Mouse (Mus musculus): ENCODE measurements at regions not wholly inside any gene's neighbourhood (a gene's known extent, or its start where the extent isn't known, plus 50 kb on each side); places are given as distances from the start of the nearest gene placed in this dataset.
A peak's percentile ranks its signal among the peaks of the same experiment; 100 is the strongest.

- Histone ChIP-seq H3K9ac (replicated peaks; ENCODE audit: low read length) (no peak overlapping the region), H3K36me3 (ENCODE audit: control insufficient read depth, insufficient read depth, low read length) (no peaks in the 10 kb centered on the region), H3K4me2 (ENCODE audit: low read length) (no peak overlapping the region), H3K27me3 (ENCODE audit: control insufficient read depth, insufficient read depth, low read length) (no peaks in the 10 kb centered on the region), H3K4me3 (replicated peaks; ENCODE audit: low read depth, low read length) (no peak overlapping the region), H3K9me3 (ENCODE audit: control insufficient read depth, low read length) (no peaks in the 10 kb centered on the region), H3K27ac (replicated peaks; ENCODE audit: low read depth, low read length) (0 out of 2 replicates have a peak overlapping the region, but pooled peaks have one; percentile 42), H3K4me1 (ENCODE audit: control insufficient read depth, insufficient read depth, low read length) (peaks cover 13% of the 10 kb centered on the region)
- no peak for ATAC-seq (ENCODE audit: low FRiP score, low TSS enrichment)
- peak; percentile 35 for DNase-seq
- WGBS, result 17% methylated on average over 2 of the region's 2 CpGs
These were observed 77.2 kb upstream of the Cxcr4 start for GRCm38 (mm10) chr1:128669241-128669666.

GRCm38 (mm10) chr1:128668718-128669117 lies 76.6 kb upstream of the Cxcr4 start:
- Histone ChIP-seq H3K4me3 (replicated peaks; ENCODE audit: low read depth, low read length) (no peak overlapping the region), H3K4me1 (ENCODE audit: control insufficient read depth, insufficient read depth, low read length) (peaks cover 13% of the 10 kb centered on the region), H3K9ac (replicated peaks; ENCODE audit: low read length) (no peak overlapping the region), H3K4me2 (ENCODE audit: low read length) (no peak overlapping the region), H3K27ac (replicated peaks; ENCODE audit: low read depth, low read length) (no peak overlapping the region), H3K27me3 (ENCODE audit: control insufficient read depth, insufficient read depth, low read length) (no peaks in the 10 kb centered on the region), H3K36me3 (ENCODE audit: control insufficient read depth, insufficient read depth, low read length) (no peaks in the 10 kb centered on the region), H3K9me3 (ENCODE audit: control insufficient read depth, low read length) (no peaks in the 10 kb centered on the region)
- WGBS, result 81% methylated on average over 6 of the region's 6 CpGs
- DNase-seq (no peak), ATAC-seq (ENCODE audit: low FRiP score, low TSS enrichment) (no peak)

DNA sequence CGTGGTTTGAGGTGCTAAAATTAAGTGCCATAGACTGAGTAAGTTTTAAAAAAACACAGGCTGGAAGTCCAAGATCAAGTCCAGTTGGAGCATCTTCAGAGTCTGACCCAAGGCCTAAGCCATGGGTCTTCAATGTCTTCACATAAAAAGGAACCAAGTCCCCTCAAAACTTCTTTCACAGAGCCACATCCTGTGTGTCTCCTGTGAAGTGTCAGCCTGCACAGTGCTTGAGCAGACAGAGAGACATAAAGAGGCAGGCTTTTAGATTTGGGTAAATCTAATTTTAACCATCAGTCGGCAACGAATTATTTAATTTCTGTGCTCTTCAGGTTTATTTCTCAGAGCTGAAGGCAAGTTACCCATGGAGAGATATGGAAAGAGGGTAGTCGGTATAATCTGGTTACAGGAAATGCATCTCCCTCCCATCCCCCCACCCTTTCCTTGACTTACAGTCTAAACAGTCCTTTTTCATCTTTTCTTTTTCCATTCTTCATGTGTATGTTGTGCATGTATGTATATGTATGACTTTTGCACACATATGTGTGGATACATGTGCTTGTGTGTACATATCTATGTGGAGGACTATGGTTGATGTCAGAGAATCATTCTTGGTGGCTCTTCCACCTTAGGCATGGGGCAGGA lies 75.1 kb upstream of the Cxcr4 start:
- Histone ChIP-seq H3K27me3 (ENCODE audit: control insufficient read depth, insufficient read depth, low read length) (no peaks in the 10 kb centered on the region), H3K4me3 (replicated peaks; ENCODE audit: low read depth, low read length) (no peak overlapping the region), H3K9me3 (ENCODE audit: control insufficient read depth, low read length) (no peaks in the 10 kb centered on the region), H3K4me1 (ENCODE audit: control insufficient read depth, insufficient read depth, low read length) (peaks cover 13% of the 10 kb centered on the region), H3K9ac (replicated peaks; ENCODE audit: low read length) (no peak overlapping the region), H3K27ac (replicated peaks; ENCODE audit: low read depth, low read length) (no peak overlapping the region), H3K4me2 (ENCODE audit: low read length) (no peak overlapping the region), H3K36me3 (ENCODE audit: control insufficient read depth, insufficient read depth, low read length) (no peaks in the 10 kb centered on the region)
- 94% methylated on average over 4 of the region's 4 CpGs for WGBS
- DNase-seq (no peak), ATAC-seq (ENCODE audit: low FRiP score, low TSS enrichment) (no peak)

DNA sequence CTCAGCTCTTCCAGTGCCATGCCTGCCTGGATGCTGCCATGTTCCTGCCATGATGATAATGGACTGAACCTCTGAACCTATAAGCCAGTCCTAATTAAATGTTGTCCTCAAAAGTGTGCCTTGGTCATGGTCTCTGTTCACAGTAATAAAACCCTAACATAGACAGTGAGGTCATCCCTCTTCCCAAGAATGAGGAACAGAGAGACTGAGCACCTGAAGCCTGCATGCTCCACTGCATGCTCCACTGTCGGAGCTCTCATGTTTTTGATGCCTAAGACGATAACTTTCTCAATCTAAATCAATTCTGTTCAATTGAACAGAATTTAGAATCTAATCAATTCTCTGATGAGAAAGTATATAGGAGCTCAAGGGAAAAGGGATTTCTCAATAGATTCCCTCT lies 71.1 kb upstream of the Cxcr4 start:
- Histone ChIP-seq H3K27ac (replicated peaks; ENCODE audit: low read depth, low read length) (no peak overlapping the region), H3K4me3 (replicated peaks; ENCODE audit: low read depth, low read length) (no peak overlapping the region), H3K4me1 (ENCODE audit: control insufficient read depth, insufficient read depth, low read length) (no peaks in the 10 kb centered on the region), H3K4me2 (ENCODE audit: low read length) (no peak overlapping the region), H3K36me3 (ENCODE audit: control insufficient read depth, insufficient read depth, low read length) (no peaks in the 10 kb centered on the region), H3K9me3 (ENCODE audit: control insufficient read depth, low read length) (no peaks in the 10 kb centered on the region), H3K27me3 (ENCODE audit: control insufficient read depth, insufficient read depth, low read length) (no peaks in the 10 kb centered on the region), H3K9ac (replicated peaks; ENCODE audit: low read length) (no peak overlapping the region)
- ATAC-seq (ENCODE audit: low FRiP score, low TSS enrichment), result no peak
- no peak for DNase-seq
- WGBS, result 91% methylated on average over 2 of the region's 2 CpGs

GRCm38 (mm10) chr1:128659857-128660256 lies 67.8 kb upstream of the Cxcr4 start:
- no peaks in the 10 kb centered on the region for H3K4me1 ChIP-seq (ENCODE audit: control insufficient read depth, insufficient read depth, low read length)
- DNase-seq (no peak), ATAC-seq (ENCODE audit: low FRiP score, low TSS enrichment) (no peak)
- H3K9ac ChIP-seq (replicated peaks; ENCODE audit: low read length), result no peak overlapping the region
- WGBS, result 28% methylated on average over 1 of the region's 1 CpGs
- no peak overlapping the region for H3K4me3 ChIP-seq (replicated peaks; ENCODE audit: low read depth, low read length)
- no peak overlapping the region for H3K27ac ChIP-seq (replicated peaks; ENCODE audit: low read depth, low read length)
- no peaks in the 10 kb centered on the region for H3K27me3 ChIP-seq (ENCODE audit: control insufficient read depth, insufficient read depth, low read length)
- H3K36me3 ChIP-seq (ENCODE audit: control insufficient read depth, insufficient read depth, low read length), result no peaks in the 10 kb centered on the region
- no peak overlapping the region for H3K4me2 ChIP-seq (ENCODE audit: low read length)
- H3K9me3 ChIP-seq (ENCODE audit: control insufficient read depth, low read length), result peaks cover 5% of the 10 kb centered on the region; the same call in 1 of the 2 replicates

GRCm38 (mm10) chr1:128658802-128659201 lies 66.7 kb upstream of the Cxcr4 start:
- Histone ChIP-seq H3K4me1 (ENCODE audit: control insufficient read depth, insufficient read depth, low read length) (no peaks in the 10 kb centered on the region), H3K4me2 (ENCODE audit: low read length) (no peak overlapping the region), H3K27me3 (ENCODE audit: control insufficient read depth, insufficient read depth, low read length) (no peaks in the 10 kb centered on the region), H3K9me3 (ENCODE audit: control insufficient read depth, low read length) (peaks cover 5% of the 10 kb centered on the region; the same call in 1 of the 2 replicates), H3K4me3 (replicated peaks; ENCODE audit: low read depth, low read length) (no peak overlapping the region), H3K36me3 (ENCODE audit: control insufficient read depth, insufficient read depth, low read length) (no peaks in the 10 kb centered on the region), H3K9ac (replicated peaks; ENCODE audit: low read length) (no peak overlapping the region), H3K27ac (replicated peaks; ENCODE audit: low read depth, low read length) (no peak overlapping the region)
- DNase-seq, result no peak
- 83% methylated on average over 2 of the region's 2 CpGs for WGBS
- ATAC-seq (ENCODE audit: low FRiP score, low TSS enrichment), result no peak

DNA sequence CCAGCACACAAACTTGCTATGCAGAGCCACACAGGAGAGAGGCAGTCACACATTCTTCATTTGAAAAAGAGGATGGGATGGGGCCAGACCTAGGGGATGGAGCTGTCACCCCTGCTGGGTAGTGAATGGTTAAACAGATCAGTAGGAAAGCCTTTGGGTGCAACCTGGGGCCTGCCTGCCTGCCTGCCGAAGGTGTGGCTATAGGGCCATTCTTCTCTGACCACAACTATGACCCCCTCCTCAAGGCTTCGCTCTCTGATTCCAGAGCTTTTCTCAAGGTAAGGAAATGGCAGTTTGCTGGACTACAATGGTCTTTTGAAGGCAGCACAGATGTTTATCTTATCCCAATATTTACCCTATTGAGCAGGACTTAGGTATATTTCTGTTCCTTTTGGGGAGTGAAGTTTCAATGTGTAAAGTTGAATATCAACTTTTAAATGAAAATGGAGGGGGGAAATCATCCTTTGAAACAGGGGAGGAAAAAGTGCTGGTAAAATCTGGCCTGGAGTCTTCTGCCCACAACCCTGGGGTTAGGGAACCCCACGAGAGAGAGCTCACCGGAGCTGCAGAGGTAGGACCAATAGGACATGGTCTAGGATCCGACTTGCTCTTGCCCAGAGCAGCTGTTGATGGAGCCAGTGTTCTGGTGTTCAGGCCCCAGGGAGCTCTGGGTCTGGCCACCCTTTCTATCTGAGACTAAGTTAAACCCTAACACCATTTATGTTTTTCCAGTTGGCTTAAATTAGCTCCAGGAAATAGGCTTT lies 62.2 kb upstream of the Cxcr4 start:
- no peak overlapping the region for H3K27ac ChIP-seq (replicated peaks; ENCODE audit: low read depth, low read length)
- H3K9me3 ChIP-seq (ENCODE audit: control insufficient read depth, low read length), result peaks cover 5% of the 10 kb centered on the region; the same call in 1 of the 2 replicates
- no peak overlapping the region for H3K4me2 ChIP-seq (ENCODE audit: low read length)
- 76% methylated on average over 5 of the region's 5 CpGs for WGBS
- no peaks in the 10 kb centered on the region for H3K36me3 ChIP-seq (ENCODE audit: control insufficient read depth, insufficient read depth, low read length)
- peaks cover 3% of the 10 kb centered on the region; the same call in 1 of the 2 replicates for H3K4me1 ChIP-seq (ENCODE audit: control insufficient read depth, insufficient read depth, low read length)
- no peak overlapping the region for H3K9ac ChIP-seq (replicated peaks; ENCODE audit: low read length)
- no peak overlapping the region for H3K4me3 ChIP-seq (replicated peaks; ENCODE audit: low read depth, low read length)
- DNase-seq (no peak), ATAC-seq (ENCODE audit: low FRiP score, low TSS enrichment) (no peak)
- H3K27me3 ChIP-seq (ENCODE audit: control insufficient read depth, insufficient read depth, low read length), result no peaks in the 10 kb centered on the region

DNA sequence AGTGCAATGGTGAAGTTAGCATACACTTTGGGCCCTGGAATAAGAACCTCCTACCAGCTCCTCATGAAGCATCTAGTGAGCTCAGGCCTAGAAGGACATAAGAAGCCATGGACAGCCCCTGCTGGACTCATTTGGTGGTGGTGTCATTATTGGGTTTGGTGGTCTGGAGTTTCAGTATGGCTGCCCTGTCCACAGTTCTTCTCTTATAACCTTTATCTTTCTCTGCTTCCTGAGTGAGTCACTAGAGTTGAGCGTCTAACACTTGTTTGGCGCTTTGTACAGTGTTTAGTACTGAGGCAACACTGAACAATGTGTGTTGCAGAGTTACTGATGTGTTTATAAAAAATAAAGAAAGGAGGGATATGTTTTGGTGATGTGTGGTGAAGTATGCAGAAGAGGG lies 58.5 kb upstream of the Cxcr4 start:
- WGBS, result 97% methylated on average over 2 of the region's 2 CpGs
- Histone ChIP-seq H3K4me3 (replicated peaks; ENCODE audit: low read depth, low read length) (no peak overlapping the region), H3K4me2 (ENCODE audit: low read length) (no peak overlapping the region), H3K27me3 (ENCODE audit: control insufficient read depth, insufficient read depth, low read length) (no peaks in the 10 kb centered on the region), H3K4me1 (ENCODE audit: control insufficient read depth, insufficient read depth, low read length) (peaks cover 7% of the 10 kb centered on the region; the same call in 1 of the 2 replicates), H3K9ac (replicated peaks; ENCODE audit: low read length) (no peak overlapping the region), H3K36me3 (ENCODE audit: control insufficient read depth, insufficient read depth, low read length) (no peaks in the 10 kb centered on the region), H3K27ac (replicated peaks; ENCODE audit: low read depth, low read length) (no peak overlapping the region), H3K9me3 (ENCODE audit: control insufficient read depth, low read length) (no peaks in the 10 kb centered on the region)
- DNase-seq (no peak), ATAC-seq (ENCODE audit: low FRiP score, low TSS enrichment) (no peak)
